Mouse (Mus musculus) heart, embryonic 11.5 days (tissue): Measurements from ENCODE around the gene Zfp667. TPM values are rescaled to one million over a fixed set of nuclear protein-coding genes. Genes with fewer than 3 reads are reported as not detected.
"Not testable (repeated sequence)": the region's sequence is repeated elsewhere in the genome, so short reads cannot be mapped to it uniquely, and the experiment has no call there.

ENCODE experiments used
- ATAC-seq: fragments of 200-750 bp; cut with Nextera tagmentation; replicated peaks from 2 replicates; pipeline ENCODE4 v1.8.0; 2017; ENCODE audit warnings: moderate library complexity; ENCODE audit not compliant: insufficient number of reproducible peaks, low FRiP score, low TSS enrichment
- H3K27ac ChIP-seq: fragments of 300-500 bp; sonication (generic); 2 replicates; pipeline ENCODE4 v1.5.1; 2014; ENCODE audit warnings: mild to moderate bottlenecking, low read depth, low read length
- H3K27me3 ChIP-seq: fragments of 300-500 bp; sonication (generic); 2 replicates; pipeline ENCODE4 v1.6.1; 2014; ENCODE audit warnings: mild to moderate bottlenecking, low read length, mixed read lengths; ENCODE audit not compliant: control insufficient read depth, insufficient read depth
- H3K36me3 ChIP-seq: fragments of 300-500 bp; sonication (generic); 2 replicates; pipeline ENCODE4 v1.6.1; 2014; ENCODE audit warnings: mild to moderate bottlenecking, low read length, moderate library complexity, mixed read lengths; ENCODE audit not compliant: control insufficient read depth, insufficient read depth
- H3K4me1 ChIP-seq: fragments of 300-500 bp; sonication (generic); 2 replicates; pipeline ENCODE4 v1.6.1; 2014; ENCODE audit warnings: low read length; ENCODE audit not compliant: control insufficient read depth, insufficient read depth
- H3K4me2 ChIP-seq: fragments of 300-500 bp; sonication (generic); 2 replicates; pipeline ENCODE4 v1.6.1; 2014; ENCODE audit warnings: mild to moderate bottlenecking, moderate library complexity
- H3K4me3 ChIP-seq: fragments of 300-500 bp; sonication (generic); 2 replicates; pipeline ENCODE4 v1.5.1; 2014; ENCODE audit warnings: low read depth, low read length
- H3K9ac ChIP-seq: fragments of 300-500 bp; sonication (generic); 2 replicates; pipeline ENCODE4 v1.6.1; 2014; ENCODE audit warnings: mild to moderate bottlenecking, low read depth, low read length, moderate library complexity
- H3K9me3 ChIP-seq: fragments of 300-500 bp; sonication (generic); replicated peaks from 2 replicates; pipeline ENCODE4 v1.6.1; 2016; ENCODE audit warnings: low read length; ENCODE audit not compliant: control insufficient read depth
- WGBS: fragments of 180-500 bp; shearing (Covaris S2); extraction: QIAGEN DNeasy Blood & Tissue Kit; methylation state at CpG from one replicate; pipeline ENCODE4 v1.1.7; 2014; ENCODE audit not compliant: insufficient replicate concordance; 5-methylcytosine and 5-hydroxymethylcytosine counted together
- polyA plus RNA-seq: library from polyadenylated mRNA; unstranded; fragments of >200 nt; fragmentation: Nextera tagmentation; extraction: Ambion mirVana; gene quantifications from 2 replicates; pipeline ENCODE4 v1.2.1, GENCODE M21; 2014

Zfp667 gene
- polyA plus RNA-seq: 6.3 and 6.7 TPM in 2 replicates

DNA sequence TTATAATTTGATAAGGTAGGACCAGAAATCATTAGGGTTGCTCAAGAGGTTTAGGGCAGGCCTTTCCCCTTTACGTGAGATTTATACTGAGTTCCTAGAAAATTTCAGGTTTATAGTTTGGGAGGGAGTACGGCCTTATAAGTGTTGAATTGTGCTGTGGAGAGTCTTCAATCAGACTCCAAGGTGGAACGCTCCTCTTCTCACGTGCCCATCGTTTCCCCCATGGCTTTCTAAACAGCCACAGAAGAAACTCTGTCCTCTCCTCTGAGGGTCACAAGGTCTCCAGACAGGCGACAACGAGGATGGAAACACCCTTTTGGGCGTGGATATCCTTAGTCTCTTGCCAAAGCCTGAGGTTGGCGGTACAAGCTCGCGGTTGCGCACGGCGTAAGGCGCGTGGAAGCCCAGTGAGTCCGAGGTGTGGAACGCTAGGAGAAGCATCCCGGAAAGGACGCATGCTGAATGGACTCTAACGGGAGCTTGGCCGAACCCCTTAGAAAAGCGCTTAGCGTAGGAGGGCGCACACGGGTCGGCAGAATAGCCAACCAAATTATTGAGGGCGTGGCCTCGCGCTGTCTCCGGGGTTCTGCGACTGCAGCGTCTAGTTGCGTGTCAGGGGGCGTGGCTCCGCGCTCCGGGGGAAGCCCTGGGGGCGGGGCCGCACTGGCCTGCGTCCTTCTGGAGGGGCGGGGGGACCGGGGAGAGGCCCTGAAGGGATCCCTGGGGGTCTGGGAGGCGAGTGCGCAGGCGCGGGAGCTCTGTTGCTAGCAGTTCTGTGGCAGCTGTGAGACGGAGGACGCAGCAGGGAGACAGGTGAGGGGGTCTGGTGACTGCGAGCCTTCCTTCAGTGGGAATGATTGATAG lies at the start of gene Zfp667:
TSS of gene Zfp667 (plus strand) at position 738 of the 864 bp plus-strand sequence.
- Histone ChIP-seq H3K4me1 (peaks cover 8% of the 10 kb centered on the region), H3K36me3 (no peaks in the 10 kb centered on the region), H3K4me2 (peak within 1 kb of the TSS; percentile 81), H3K27me3 (no peaks in the 10 kb centered on the region), H3K9me3 (no peaks in the 10 kb centered on the region), H3K9ac (peak within 1 kb of the TSS; percentile 71), H3K27ac (peak within 1 kb of the TSS; percentile 65), H3K4me3 (peak within 1 kb of the TSS; percentile 51)
- ATAC-seq: peak; percentile 86
- 3% methylated on average over 49 of the region's 50 CpGs for WGBS

- Histone ChIP-seq H3K4me3 (no peak overlapping the region), H3K9me3 (no peaks in the 10 kb centered on the region), H3K27me3 (no peaks in the 10 kb centered on the region), H3K27ac (no peak overlapping the region), H3K36me3 (no peaks in the 10 kb centered on the region), H3K4me2 (no peak overlapping the region), H3K9ac (no peak overlapping the region), H3K4me1 (no peaks in the 10 kb centered on the region)
- ATAC-seq: no peak
- WGBS: 46% methylated on average over 11 of the region's 11 CpGs
Observed at GRCm38 (mm10) chr7:6239787-6240186, 46.6 kb upstream of the Zfp667 start.

DNA sequence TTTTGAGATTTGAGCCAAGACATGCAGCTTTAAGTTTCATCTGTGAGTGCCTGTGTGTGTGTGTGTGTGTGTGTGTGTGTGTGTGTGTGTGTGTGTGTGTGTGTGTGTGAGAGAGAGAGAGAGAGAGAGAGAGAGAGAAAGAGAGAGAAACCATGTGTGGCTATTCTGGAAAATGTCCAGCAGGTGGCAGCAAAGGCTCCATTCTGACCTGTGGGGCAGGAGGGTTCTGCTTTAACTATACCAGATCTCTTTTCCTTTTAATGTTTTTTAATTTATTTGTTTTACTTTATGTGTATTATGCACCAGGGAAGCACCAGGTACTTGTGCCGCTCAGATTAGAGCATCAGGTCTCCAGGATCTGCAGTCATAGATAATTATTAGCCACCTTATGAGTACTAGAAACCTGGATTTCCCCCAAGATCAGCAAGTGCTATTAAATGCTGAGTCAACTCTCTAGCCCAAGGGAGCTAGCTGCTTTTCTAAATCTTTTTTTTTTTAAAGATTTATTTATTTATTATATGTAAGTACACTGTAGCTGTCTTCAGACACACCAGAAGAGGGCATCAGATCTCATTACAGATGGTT lies 45.4 kb upstream of the Zfp667 start:
- not testable (repeated sequence) for H3K4me3 ChIP-seq, H3K27me3 ChIP-seq, H3K4me1 ChIP-seq, H3K4me2 ChIP-seq, ATAC-seq, H3K9me3 ChIP-seq, H3K9ac ChIP-seq, H3K36me3 ChIP-seq, H3K27ac ChIP-seq
- 21% methylated on average over 1 of the region's 1 CpGs for WGBS

DNA sequence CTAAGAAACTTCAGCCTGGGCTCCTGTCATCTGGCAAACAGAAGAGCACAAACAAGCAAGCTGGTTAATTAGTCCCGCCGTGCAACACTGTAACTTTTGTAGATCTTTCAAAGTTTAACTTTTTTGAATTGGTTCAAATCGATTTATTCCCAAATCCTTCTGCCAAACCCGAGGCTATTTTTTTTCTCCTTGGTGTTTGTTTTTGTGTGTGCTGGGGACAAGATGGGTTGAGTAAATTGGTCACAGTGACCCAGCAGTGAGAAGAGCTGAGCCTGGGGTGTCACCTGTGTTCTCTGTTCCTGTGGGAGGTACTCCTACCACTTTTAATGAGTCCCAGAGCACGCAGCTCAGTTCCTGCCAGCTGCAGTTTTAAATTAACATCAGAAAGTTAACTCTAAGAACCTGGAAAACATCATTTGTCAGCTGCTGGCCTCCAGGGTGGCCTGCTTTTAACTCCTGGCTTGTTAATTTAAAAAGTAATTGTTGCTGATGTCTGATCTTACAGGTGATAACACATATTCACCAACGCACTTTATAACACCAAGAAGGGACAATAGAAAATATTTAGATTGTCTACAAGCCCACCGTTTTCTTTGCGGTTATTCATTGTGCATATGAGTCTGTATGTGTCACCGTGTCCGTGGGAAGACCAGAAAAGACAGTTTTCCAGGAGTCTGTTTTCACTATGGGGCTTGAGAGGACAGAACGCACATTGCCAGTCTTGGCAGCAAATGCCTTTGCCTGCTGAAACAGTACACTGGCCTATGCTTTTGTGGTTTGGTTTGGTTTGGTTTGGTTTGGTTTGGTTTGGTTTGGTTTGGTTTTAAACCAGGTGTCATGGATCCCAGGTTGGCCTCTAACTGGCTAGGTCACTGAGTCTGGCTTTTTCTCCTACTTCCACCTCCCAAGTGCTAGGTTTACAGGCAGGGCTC lies 41.8 kb upstream of the Zfp667 start:
- no peaks in the 10 kb centered on the region for H3K27me3 ChIP-seq
- no peak for ATAC-seq
- H3K4me3 ChIP-seq: no peak overlapping the region
- H3K4me1 ChIP-seq: no peaks in the 10 kb centered on the region
- H3K9me3 ChIP-seq: 0 out of 2 replicates have a peak, but pooled peaks cover 2% of the 10 kb centered on the region
- 35% methylated on average over 11 of the region's 11 CpGs for WGBS
- H3K4me2 ChIP-seq: no peak overlapping the region
- no peak overlapping the region for H3K9ac ChIP-seq
- no peak overlapping the region for H3K27ac ChIP-seq
- no peaks in the 10 kb centered on the region for H3K36me3 ChIP-seq

DNA sequence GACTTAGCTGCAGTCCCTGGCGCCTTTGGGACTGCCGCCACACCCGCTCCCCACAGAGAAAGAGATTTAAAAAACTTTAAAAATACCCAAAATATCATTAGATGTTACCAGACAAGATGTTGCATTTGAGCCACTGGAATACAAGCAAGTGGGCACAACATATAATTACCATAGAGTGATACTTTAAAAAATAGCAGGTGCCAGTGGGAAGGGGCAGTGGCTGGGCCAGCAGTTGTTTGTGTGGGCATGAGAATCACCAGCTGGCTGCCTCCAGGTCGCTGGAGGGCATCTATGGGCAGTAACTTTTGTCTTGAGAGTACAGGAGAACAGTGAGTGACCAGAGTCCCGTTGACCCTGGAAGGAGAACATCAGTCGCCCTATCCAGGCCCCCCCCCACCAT lies 34.0 kb upstream of the Zfp667 start, which contains the start of gene Epp13:
TSS of gene Epp13 (plus strand) at position 301 of the 400 bp plus-strand sequence.
- H3K9ac ChIP-seq: no peak within 1 kb of the TSS
- ATAC-seq: no peak
- no peaks in the 10 kb centered on the region for H3K4me1 ChIP-seq
- H3K4me3 ChIP-seq: no peak within 1 kb of the TSS
- WGBS: 87% methylated on average over 6 of the region's 6 CpGs
- H3K36me3 ChIP-seq: no peaks in the 10 kb centered on the region
- no peak within 1 kb of the TSS for H3K27ac ChIP-seq
- H3K4me2 ChIP-seq: no peak within 1 kb of the TSS
- no peaks in the 10 kb centered on the region for H3K27me3 ChIP-seq
- peaks cover 4% of the 10 kb centered on the region; the same call in 1 of the 2 replicates for H3K9me3 ChIP-seq

DNA sequence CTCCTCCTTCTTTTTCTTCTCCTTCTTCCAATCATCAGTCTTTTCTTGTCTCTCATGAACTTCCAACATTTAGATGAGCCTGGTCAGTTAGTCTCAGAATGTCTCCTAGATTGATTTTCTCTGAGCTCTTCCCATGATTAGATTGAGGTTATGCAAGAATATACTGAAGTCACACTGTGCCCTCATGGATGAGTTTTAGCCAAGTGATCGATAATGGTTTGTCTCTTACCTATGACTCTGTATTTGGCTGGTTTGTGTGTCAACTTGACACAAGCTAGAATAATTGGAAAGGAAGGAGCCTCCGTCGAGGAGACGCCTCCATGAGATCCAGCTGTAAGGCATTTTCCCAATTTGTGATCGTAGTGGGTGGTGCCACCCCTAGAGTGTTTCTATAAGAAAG lies 31.9 kb upstream of the Zfp667 start:
- Histone ChIP-seq H3K4me2 (no peak overlapping the region), H3K4me1 (no peaks in the 10 kb centered on the region), H3K4me3 (no peak overlapping the region), H3K27me3 (no peaks in the 10 kb centered on the region), H3K9me3 (peaks cover 2% of the 10 kb centered on the region; the same call in 1 of the 2 replicates), H3K9ac (no peak overlapping the region), H3K36me3 (no peaks in the 10 kb centered on the region), H3K27ac (no peak overlapping the region)
- no peak for ATAC-seq
- 87% methylated on average over 5 of the region's 5 CpGs for WGBS

DNA sequence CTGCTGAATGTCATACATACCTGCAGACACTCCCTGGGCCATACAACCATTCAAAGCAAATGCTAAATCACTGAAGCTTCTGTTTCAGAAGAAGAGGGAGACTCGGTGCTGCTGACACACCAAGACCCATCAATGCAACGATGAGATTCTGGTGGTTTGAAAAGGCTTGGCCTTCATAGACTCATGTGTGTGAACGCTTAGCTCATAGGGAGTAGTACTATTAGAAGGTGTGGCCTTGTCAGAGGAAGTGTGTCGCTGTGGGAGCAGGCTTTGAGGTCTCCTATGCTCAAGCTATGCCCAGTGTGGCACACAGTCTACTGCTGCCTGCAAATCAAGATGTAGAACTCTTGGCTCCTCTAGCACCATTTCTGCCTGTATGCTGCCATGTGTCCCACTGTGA lies 29.0 kb upstream of the Zfp667 start:
- Histone ChIP-seq H3K9me3 (peaks cover 2% of the 10 kb centered on the region; the same call in 1 of the 2 replicates), H3K36me3 (no peaks in the 10 kb centered on the region), H3K9ac (no peak overlapping the region), H3K27me3 (no peaks in the 10 kb centered on the region), H3K27ac (no peak overlapping the region), H3K4me2 (no peak overlapping the region), H3K4me3 (no peak overlapping the region), H3K4me1 (no peaks in the 10 kb centered on the region)
- ATAC-seq: no peak
- WGBS: 67% methylated on average over 4 of the region's 4 CpGs
